Mouse (Mus musculus): ENCODE results near the gene Fer.
A peak's percentile ranks its signal among the peaks of the same experiment; 100 is the strongest.

Fer gene

GRCm38 (mm10) chr17:63871773-63872172 is 8.9 kb downstream of the Fer start:
- no peak for DNase-seq (ENCODE audit: low spot score)

DNA sequence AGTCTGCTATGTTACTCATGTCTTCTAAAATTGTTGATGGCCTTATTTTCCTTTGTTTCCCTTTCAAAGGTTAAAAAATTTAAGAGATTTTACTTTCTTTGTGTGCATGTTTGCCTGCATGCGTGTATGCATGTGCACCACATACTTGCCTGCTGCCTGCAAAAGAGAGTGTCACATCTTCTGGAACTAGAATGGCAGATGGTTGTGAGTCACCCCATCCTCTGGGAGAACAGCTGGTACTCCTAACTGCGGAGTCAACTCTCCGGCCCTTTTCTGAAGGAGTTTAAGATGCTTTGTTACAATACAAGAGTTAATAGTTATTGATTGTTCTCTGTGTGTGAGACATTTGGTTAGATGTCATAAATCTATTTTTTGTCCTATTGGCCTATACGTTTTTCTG is 16.0 kb downstream of the Fer start:
- DNase-seq (ENCODE audit: low spot score): no peak

GRCm38 (mm10) chr17:63880009-63880408 is 17.1 kb downstream of the Fer start:
- DNase-seq (ENCODE audit: low spot score): no peak

DNA sequence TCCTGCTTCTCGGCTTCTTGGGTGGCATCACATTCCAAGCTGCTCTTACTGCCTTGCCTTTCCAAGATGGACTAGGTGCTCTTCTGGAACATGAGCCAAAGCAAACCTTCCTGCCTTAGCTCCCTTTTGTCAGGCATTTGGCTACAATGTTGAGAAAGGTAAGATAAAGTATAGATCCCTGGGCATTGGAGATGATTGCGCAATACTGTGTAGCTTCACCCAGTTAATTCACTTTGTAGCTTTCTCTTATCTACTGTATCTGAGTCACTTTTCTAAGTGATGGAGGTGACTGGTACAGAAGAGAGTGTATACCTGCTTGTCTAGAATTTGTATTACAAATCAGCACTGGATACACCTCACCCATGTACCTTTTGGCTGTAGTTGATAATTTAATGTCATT is 24.1 kb downstream of the Fer start:
- no peak for DNase-seq (ENCODE audit: low spot score)

- DNase-seq (ENCODE audit: low spot score): no peak
Measured at GRCm38 (mm10) chr17:63890611-63891010, 27.7 kb downstream of the Fer start.

- DNase-seq (ENCODE audit: low spot score): no peak
Measured at GRCm38 (mm10) chr17:63895829-63896228, 33.0 kb downstream of the Fer start.

DNA sequence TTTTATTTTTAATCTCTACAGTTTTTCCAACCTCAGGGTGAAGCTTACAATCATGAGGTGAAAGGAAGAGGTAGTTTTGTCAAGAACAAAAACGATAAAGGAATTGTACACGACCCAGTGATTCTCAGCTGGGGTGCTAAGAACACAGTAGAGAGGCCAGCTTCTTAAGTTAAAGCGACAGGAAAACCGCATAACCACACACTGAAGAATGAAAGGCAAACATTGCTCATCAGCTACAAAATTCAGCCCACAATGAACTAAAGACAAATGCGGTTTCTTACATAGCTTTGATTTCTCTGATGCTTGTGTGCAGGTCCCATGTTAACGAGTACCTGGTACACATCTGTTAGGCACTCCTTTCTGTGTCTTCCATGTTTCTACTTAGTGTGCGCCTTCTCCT is 34.2 kb downstream of the Fer start:
- DNase-seq (ENCODE audit: low spot score): no peak

GRCm38 (mm10) chr17:63909297-63909696 is 46.4 kb downstream of the Fer start:
- DNase-seq (ENCODE audit: low spot score): no peak

DNA sequence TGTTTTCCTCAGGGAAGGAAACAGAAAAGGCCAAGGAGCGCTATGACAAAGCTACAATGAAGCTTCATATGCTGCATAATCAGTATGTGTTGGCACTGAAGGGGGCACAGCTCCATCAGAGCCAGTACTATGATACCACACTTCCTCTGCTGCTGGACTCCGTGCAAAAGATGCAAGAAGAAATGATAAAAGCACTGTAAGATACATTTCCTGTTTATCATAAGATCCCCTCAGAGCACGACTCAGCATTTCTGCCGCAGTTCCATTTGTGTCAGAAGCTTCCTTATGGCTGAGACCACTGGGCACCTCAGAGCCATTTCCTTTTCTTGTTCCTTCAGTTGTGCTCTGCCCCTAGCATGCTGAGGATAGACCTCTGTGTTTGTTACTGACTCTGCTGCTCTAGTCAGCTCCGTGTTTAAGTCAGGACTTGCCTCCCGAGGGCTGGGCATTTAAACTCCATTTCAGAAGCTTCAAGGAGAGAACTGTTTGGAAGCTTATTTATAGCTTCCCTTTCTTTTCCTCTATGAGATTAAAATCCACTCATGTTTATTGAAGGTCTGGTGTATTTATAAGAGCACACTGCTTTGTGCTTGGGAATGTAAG is 58.8 kb downstream of the Fer start:
- DNase-seq (ENCODE audit: low spot score): no peak

DNA sequence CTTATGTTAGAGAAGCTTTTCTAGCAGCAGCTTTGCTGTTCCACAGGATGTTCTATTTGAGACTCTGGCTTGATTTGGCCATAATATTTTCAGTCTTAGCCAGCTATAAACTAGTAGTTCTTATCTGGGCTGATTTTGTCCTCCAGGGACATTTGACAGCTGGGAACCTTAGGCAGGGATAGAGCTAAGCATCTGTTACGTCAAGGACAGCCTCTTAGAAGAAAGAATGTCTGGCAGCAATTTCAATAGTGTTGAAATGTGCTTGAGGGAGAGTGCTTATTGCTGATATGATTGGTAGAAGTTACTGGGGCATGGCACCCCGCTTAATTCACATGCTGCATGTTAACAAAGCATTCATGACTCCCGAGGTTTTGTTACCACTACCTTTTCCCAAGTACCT is 62.7 kb downstream of the Fer start:
- DNase-seq (ENCODE audit: low spot score): no peak

DNA sequence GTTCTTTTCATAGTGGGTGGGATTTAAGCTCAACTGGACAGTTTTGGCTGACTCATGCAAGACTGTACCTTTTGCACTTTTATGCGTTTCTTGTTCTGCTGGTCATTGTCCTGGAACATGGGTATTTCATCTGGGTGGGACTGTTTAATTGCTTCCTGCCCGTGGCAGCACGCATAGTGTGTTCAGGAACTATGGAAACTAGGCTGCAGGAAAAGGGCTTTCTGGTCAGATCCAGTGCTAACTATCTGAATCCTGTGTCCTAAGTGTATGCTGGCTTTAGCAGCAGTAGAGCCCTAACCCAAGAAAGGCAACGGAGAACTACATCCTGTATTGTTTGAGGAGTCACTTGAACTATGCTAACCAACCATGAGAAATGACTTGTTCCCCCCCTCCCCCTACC is 67.8 kb downstream of the Fer start:
- no peak for DNase-seq (ENCODE audit: low spot score)

GRCm38 (mm10) chr17:63931556-63931955 is 68.7 kb downstream of the Fer start:
- DNase-seq (ENCODE audit: low spot score): no peak

- no peak for DNase-seq (ENCODE audit: low spot score)
Measured at GRCm38 (mm10) chr17:63935408-63935807, 72.5 kb downstream of the Fer start.

DNA sequence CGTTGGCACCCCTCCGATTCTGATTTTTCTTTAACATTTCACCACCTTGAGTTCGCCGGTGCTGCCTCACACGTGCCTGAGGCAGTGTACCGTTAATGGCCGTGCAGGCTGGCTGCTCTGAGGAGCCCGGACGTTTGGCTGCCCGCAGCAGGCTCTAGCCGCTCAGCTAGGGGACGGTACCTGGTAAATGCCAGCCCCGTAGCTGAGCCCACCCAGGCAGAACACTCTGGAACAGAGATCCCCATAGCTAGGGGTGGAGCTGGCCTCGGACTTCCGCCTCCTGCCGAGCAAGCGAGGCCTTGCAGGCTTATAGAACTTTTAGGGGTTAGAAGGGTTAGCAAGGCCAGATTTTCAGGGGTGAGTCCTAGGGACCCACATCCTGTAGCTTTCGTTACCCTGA is 75.0 kb downstream of the Fer start:
- peak; percentile 17 for DNase-seq (ENCODE audit: low spot score)

DNA sequence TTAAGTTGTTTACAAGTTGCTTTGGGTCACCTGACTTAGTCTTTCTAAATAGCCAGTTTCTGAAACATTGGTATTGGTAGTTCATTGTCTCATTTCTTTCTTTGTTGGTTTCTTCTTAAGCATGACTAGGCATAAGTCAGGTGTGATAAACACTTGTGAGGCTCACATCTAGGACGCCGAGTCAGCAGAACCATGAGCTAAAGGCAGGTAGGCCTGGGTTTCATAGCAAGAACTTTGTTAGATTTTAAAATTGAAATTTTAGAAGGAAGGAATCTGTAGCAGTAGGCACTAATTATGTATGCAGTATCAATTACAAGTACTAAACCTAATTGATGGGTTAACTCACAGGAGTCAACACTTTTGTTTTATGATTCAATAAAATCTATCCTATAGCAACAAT is 83.9 kb downstream of the Fer start:
- no peak for DNase-seq (ENCODE audit: low spot score)

DNA sequence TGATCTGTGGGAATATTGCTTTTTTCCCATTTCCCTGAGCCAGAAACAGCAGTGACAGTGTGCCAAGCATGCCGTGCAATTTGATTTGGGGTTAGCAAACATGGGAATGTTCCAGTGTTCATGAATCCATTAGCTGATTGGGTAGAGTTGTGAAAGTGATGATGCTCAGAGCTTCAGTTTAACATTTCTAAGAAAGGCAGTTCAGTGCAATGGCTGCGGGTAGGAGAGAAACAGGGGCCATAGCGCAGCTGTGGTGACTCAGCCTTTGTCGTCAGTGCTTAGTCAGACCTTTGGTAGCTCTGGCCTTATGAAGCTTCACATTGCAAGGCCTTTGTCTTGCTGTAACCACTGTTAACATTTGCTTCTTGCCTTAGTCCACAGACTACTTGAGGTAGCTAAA is 85.9 kb downstream of the Fer start:
- no peak for DNase-seq (ENCODE audit: low spot score)

DNA sequence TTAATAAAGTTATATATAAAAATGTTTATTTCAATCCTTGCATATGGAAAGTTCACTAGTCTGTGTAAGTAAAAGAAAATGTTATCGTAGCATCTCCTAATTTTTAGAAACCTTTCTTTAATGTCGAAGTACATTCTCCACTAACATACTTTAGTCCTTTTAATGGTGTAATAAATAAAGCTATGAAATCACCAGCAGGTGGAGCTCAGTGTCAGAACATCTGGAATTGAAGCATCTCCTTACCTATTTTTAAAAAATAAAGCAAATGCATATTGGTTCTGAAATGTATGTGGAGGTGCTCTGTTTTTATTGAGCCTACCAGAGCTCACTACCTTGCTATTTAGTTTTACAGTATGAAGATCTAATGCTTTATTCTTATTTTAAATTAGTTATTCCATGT is 88.6 kb downstream of the Fer start:
- no peak for DNase-seq (ENCODE audit: low spot score)

GRCm38 (mm10) chr17:63967091-63967490 is 104.2 kb downstream of the Fer start:
- no peak for DNase-seq (ENCODE audit: low spot score)

- DNase-seq (ENCODE audit: low spot score): no peak
Measured at GRCm38 (mm10) chr17:63969448-63969847, 106.6 kb downstream of the Fer start.

GRCm38 (mm10) chr17:63970239-63970638 is 107.4 kb downstream of the Fer start:
- no peak for DNase-seq (ENCODE audit: low spot score)

DNA sequence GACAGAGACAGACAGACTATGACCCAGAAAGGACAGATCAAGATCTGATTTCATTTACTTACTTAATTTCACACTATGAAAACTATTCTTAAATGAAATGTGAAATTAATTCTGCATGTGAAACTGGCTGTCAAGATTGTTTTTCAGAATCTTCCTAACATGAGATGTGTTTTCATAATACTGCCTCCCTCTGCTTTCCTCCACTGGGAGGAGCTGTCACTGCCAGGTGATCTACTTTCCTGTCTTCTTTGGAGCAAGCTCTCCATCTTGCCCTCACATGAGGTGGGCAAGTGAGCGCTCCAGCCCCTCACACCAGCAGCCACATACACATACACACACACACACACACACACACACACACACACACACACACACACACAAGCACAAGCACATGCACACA is 108.1 kb downstream of the Fer start:
- no peak for DNase-seq (ENCODE audit: low spot score)

DNA sequence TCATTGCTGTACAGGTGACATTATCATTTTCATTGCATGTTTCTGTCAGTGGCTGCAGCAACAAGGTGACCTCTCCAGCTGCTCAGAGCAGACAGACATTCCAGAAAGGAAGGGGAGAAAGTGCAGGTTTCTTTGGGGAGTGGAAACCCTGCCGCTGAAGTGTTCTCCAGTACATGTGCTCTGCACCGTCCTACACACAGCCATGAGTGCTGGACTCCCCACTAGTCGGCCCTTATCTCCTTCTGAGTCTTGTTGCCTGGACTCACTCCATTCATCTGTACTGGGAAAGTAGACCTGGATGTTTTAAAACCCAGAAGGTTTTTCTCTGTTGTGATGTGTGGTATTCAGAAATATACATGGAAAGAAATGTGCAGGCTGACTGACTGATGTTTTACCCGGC is 109.3 kb downstream of the Fer start:
- DNase-seq (ENCODE audit: low spot score): no peak

GRCm38 (mm10) chr17:63973806-63974205 is 110.9 kb downstream of the Fer start:
- no peak for DNase-seq (ENCODE audit: low spot score)

GRCm38 (mm10) chr17:63974253-63974652 is 111.4 kb downstream of the Fer start:
- no peak for DNase-seq (ENCODE audit: low spot score)
